Mouse (Mus musculus): Measurements from ENCODE around the gene Scgb2b21. TPM values are rescaled to one million over a fixed set of nuclear protein-coding genes. Genes with fewer than 3 reads are reported as not detected.
"Not testable (repeated sequence)": the region's sequence is repeated elsewhere in the genome, so short reads cannot be mapped to it uniquely, and the experiment has no call there.

The Scgb2b21 gene
- polyA plus RNA-seq (2012; rRNA removed) = not detected in 2 replicates

DNA sequence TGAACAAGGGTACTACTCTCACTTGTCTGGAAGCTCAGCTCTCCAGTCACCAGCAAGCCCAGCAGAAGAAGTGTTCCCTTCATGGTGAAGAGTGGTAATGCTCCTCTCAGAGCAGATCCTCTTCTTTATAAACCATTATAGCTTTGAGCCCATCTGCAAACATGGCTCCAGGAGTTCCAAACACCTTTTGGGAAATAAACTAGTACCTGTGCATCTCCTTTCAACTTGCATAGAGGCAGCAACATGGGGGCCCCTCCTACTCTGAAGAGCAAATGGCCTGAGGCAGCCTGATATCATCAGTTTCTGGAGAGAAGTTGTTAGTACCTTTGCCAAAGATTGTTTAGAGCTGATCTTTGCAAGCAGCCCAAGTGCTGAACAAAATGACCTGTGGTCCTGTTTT, at the start of gene Scgb2b21:
Gene Scgb2b21 (minus strand): TSS at position 101 of the 400 bp plus-strand sequence.
- no peak for TF ChIP-seq CTCF (IDR thresholded peaks at IDR 0.05; ENCODE audit: borderline replicate concordance, extremely low read depth, insufficient read depth, insufficient read length)
- TF ChIP-seq POLR2A (IDR thresholded peaks at IDR 0.05; ENCODE audit: borderline replicate concordance, extremely low read depth, insufficient read depth, insufficient read length, poor library complexity, severe bottlenecking) = no peak
- no peak for DNase-seq (ENCODE audit: low read depth)

DNA sequence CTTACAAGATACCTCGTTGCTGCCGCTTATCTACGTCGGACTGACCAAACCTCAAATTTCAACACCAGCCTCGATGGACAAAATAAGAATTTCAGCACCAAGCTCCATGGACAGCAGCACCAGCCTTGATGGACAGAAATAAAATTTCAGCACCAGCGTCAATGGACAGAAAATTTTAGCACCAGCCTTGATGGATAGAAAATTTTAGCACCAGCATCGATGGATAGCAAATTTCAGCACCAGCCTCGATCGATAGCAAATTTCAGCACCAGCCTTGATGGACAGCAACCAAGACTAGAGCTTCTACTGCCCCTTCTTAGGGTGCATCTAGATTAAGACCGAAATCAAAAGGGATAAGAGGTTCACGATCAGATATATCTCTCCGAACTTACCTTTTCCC, 23.2 kb upstream of the Scgb2b21 start:
- DNase-seq (ENCODE audit: low read depth) = not testable (repeated sequence)

Other genes with a start within 250 kb of the Scgb2b21 start
- not detected in 2 replicates for gene Scgb2b19, start 240.1 kb downstream of the Scgb2b21 start, polyA plus RNA-seq (2012; rRNA removed)
- not detected in 2 replicates for gene Scgb1b19, start 233.2 kb downstream of the Scgb2b21 start, polyA plus RNA-seq (2012; rRNA removed)
- gene Scgb2b20, start 154.1 kb downstream of the Scgb2b21 start, polyA plus RNA-seq (2012; rRNA removed) = not detected in 2 replicates
- not detected in 2 replicates for gene Scgb1b20, start 147.2 kb downstream of the Scgb2b21 start, polyA plus RNA-seq (2012; rRNA removed)
- gene Scgb2b24, start 218.9 kb upstream of the Scgb2b21 start, polyA plus RNA-seq (2012; rRNA removed) = not detected in 2 replicates
- gene Scgb1b24, start 223.3 kb upstream of the Scgb2b21 start, polyA plus RNA-seq (2012; rRNA removed) = not detected in 2 replicates